In genomic region chr16:55934453-55935037, GRCm38 (mm10) we compare ENCODE assay signal across 8 mouse cellular contexts. TPM values are rescaled to one million over a fixed set of nuclear protein-coding genes. Genes with fewer than 3 reads are reported as not detected.
DNase-seq lines count a peak whose midpoint lies in the region; ATAC-seq and TF ChIP-seq lines count a peak whose summit lies in the region.

Gene Cep97 (minus strand): TSS chr16:55934855.

- under 1% methylated on average over 24 of the region's 24 CpGs for WGBS in heart, embryonic 10.5 days
- WGBS in kidney, embryonic 15.5 days, result under 1% methylated on average over 24 of the region's 24 CpGs

- no peak for TF ChIP-seq CTCF in bone marrow macrophage, adult 2 months (IDR thresholded peaks at IDR 0.05; ENCODE audit: low read depth, low read length)
- no peak for TF ChIP-seq CTCF in embryonic fibroblast, embryonic 13.5 days (IDR thresholded peaks at IDR 0.05; ENCODE audit: borderline replicate concordance, insufficient read depth, low read length)

- DNase-seq in A20 (ENCODE audit: low read depth, low spot score), result peak; percentile 97
- peak; percentile 98 for DNase-seq in heart, embryonic 10.5 days (ENCODE audit: low spot score)
- DNase-seq in liver, result peak; percentile 90
- peak; percentile 86 to 91 for DNase-seq in spleen, postnatal 4 days (ENCODE audit: low spot score in 2 of 2)

- H3K4me3 ChIP-seq in bone marrow macrophage, adult 2 months (ENCODE audit: insufficient read depth, low read length), result peak within 1 kb of the TSS; percentile 69
- H3K4me3 ChIP-seq in embryonic fibroblast, embryonic 13.5 days (ENCODE audit: insufficient read depth, low read length), result peak within 1 kb of the TSS; percentile 89
- H3K4me3 ChIP-seq in heart, embryonic 10.5 days, result peak within 1 kb of the TSS; percentile 83
- peak within 1 kb of the TSS; percentile 80 for H3K4me3 ChIP-seq in kidney, embryonic 15.5 days (replicated peaks)

- H3K9ac ChIP-seq in kidney, embryonic 15.5 days, result peak within 1 kb of the TSS; percentile 75

- no peaks in the 10 kb centered on the region for H3K9me3 ChIP-seq in heart, embryonic 10.5 days
- H3K9me3 ChIP-seq in kidney, embryonic 15.5 days (replicated peaks), result no peaks in the 10 kb centered on the region

- no peaks in the 10 kb centered on the region for H3K27me3 ChIP-seq in heart, embryonic 10.5 days (ENCODE audit: insufficient read depth, poor library complexity, severe bottlenecking)
- no peaks in the 10 kb centered on the region for H3K27me3 ChIP-seq in kidney, embryonic 15.5 days

- H3K4me1 ChIP-seq in bone marrow macrophage, adult 2 months (ENCODE audit: control insufficient read depth, insufficient read depth, low read length), result no peaks in the 10 kb centered on the region
- H3K4me1 ChIP-seq in embryonic fibroblast, embryonic 13.5 days (ENCODE audit: control insufficient read depth, insufficient read depth, low read length), result no peaks in the 10 kb centered on the region
- 0 out of 2 replicates have a peak, but pooled peaks cover 3% of the 10 kb centered on the region for H3K4me1 ChIP-seq in heart, embryonic 10.5 days
- H3K4me1 ChIP-seq in kidney, embryonic 15.5 days, result peaks cover 14% of the 10 kb centered on the region; the same call in 1 of the 2 replicates

- no peak within 1 kb of the TSS for H3K27ac ChIP-seq in bone marrow macrophage, adult 2 months (ENCODE audit: insufficient read depth, low read depth, low read length)
- no peak within 1 kb of the TSS for H3K27ac ChIP-seq in embryonic fibroblast, embryonic 13.5 days (ENCODE audit: insufficient read depth, low read length)
- H3K27ac ChIP-seq in heart, embryonic 10.5 days, result peak within 1 kb of the TSS; percentile 90
- peak within 1 kb of the TSS; percentile 79 for H3K27ac ChIP-seq in kidney, embryonic 15.5 days

- H3K36me3 ChIP-seq in heart, embryonic 10.5 days, result 0 out of 2 replicates have a peak, but pooled peaks cover 5% of the 10 kb centered on the region
- peaks cover 4% of the 10 kb centered on the region; the same call in 1 of the 2 replicates for H3K36me3 ChIP-seq in kidney, embryonic 15.5 days

- no peak for TF ChIP-seq POLR2A in bone marrow macrophage, adult 2 months (IDR thresholded peaks at IDR 0.05; ENCODE audit: borderline replicate concordance, low read depth, low read length)
- peak; percentile 61 for TF ChIP-seq POLR2A in embryonic fibroblast, embryonic 13.5 days (IDR thresholded peaks at IDR 0.05; ENCODE audit: low read depth, low read length)

- peak within 1 kb of the TSS; percentile 90 for H3K4me2 ChIP-seq in kidney, embryonic 15.5 days

- peak; percentile 99 for ATAC-seq in kidney, embryonic 15.5 days (replicated peaks; ENCODE audit: low FRiP score)
- ATAC-seq in monocyte, adult 5-6 weeks (replicated peaks; ENCODE audit: insufficient number of reproducible peaks, low FRiP score, low TSS enrichment, poor library complexity, severe bottlenecking), result peak; percentile 98

RNA-seq across cellular contexts. Expression of gene Cep97, which starts in this region (rescaled TPM):
- 3.5 and 4.8 TPM in 2 replicates for polyA plus RNA-seq in bone marrow macrophage, adult 2 months (2012; ENCODE audit: insufficient read depth, insufficient read length, missing spikeins)
- polyA plus RNA-seq in embryonic fibroblast, embryonic 13.5 days (2011; ENCODE audit: insufficient read length, low read depth, missing spikeins), result 4.3 and 6.7 TPM in 2 replicates
- polyA plus RNA-seq in heart, embryonic 10.5 days (2016; fragmentation: Nextera tagmentation; extraction: Ambion mirVana), result 10.3 and 10.4 TPM in 2 replicates
- 13.0 and 13.7 TPM in 2 replicates for polyA plus RNA-seq in kidney, embryonic 15.5 days (2015; fragmentation: Nextera tagmentation; extraction: Ambion mirVana)
- 2.2 to 16.1 TPM (median 6.4 TPM) in 3 replicates for total RNA-seq in monocyte, adult 5-6 weeks (2017)

Comparison
In these comparisons a context has a peak if more than half of its experiments do, and no peak if none do; other contexts are left out.
1. H3K27ac ChIP-seq: peak in heart, embryonic 10.5 days (single experiment) and kidney, embryonic 15.5 days (single experiment); none in bone marrow macrophage, adult 2 months (single experiment) and embryonic fibroblast, embryonic 13.5 days (single experiment).
2. Peak in every context shown above with its lines, with median percentiles within 50 percentile points of each other: DNase-seq and H3K4me3 ChIP-seq.